Comparison of ENCODE assay signal across 10 mouse cellular contexts in genomic region chr7:18858310-18858916, GRCm38 (mm10). TPM values are rescaled to one million over a fixed set of nuclear protein-coding genes. Genes with fewer than 3 reads are reported as not detected.
A peak's percentile ranks its signal among the peaks of the same experiment; 100 is the strongest.
DNase-seq lines count a peak whose midpoint lies in the region; ATAC-seq and TF ChIP-seq lines count a peak whose summit lies in the region.
"Had no signal": no experiment of that assay in that cellular context is flagged by ENCODE, and none has a peak within 500 bp of the region (broad histone marks: within the 10 kb centered on the region; RNA-seq: fewer than 3 reads in every experiment).

No protein-coding gene starts in this region.

- H3K36me3 ChIP-seq in spleen, adult 2 months (ENCODE audit: control insufficient read depth, insufficient read depth, low read length), result no peaks in the 10 kb centered on the region
- H3K36me3 ChIP-seq in heart, embryonic 11.5 days (ENCODE audit: control insufficient read depth, insufficient read depth, low read length), result no peaks in the 10 kb centered on the region
- H3K36me3 ChIP-seq in kidney, postnatal 0 days (ENCODE audit: insufficient read depth, low read length), result no peaks in the 10 kb centered on the region
- no peaks in the 10 kb centered on the region for H3K36me3 ChIP-seq in forebrain, postnatal 0 days (ENCODE audit: insufficient read depth)

- H3K4me1 ChIP-seq in spleen, adult 2 months (ENCODE audit: control insufficient read depth, insufficient read depth, insufficient read length), result no peaks in the 10 kb centered on the region
- H3K4me1 ChIP-seq in heart, embryonic 11.5 days (ENCODE audit: control insufficient read depth, insufficient read depth, low read length), result peaks cover 4% of the 10 kb centered on the region; the same call in 1 of the 2 replicates
- 0 out of 2 replicates have a peak, but pooled peaks cover 6% of the 10 kb centered on the region for H3K4me1 ChIP-seq in kidney, postnatal 0 days (replicated peaks; ENCODE audit: insufficient read depth, low read length)
- H3K4me1 ChIP-seq in forebrain, postnatal 0 days (ENCODE audit: insufficient read depth), result no peaks in the 10 kb centered on the region

- H3K4me2 ChIP-seq in heart, embryonic 11.5 days, result no peak overlapping the region
- no peak overlapping the region for H3K4me2 ChIP-seq in kidney, postnatal 0 days (ENCODE audit: low read length)
- no peak overlapping the region for H3K4me2 ChIP-seq in forebrain, postnatal 0 days (ENCODE audit: low read depth)

- ATAC-seq in heart, embryonic 11.5 days (replicated peaks; ENCODE audit: insufficient number of reproducible peaks, low FRiP score, low TSS enrichment), result peak; percentile 77
- ATAC-seq in kidney, postnatal 0 days (replicated peaks; ENCODE audit: low FRiP score, low read depth), result no peak
- ATAC-seq in forebrain, postnatal 0 days, result no peak

- 70% methylated on average over 5 of the region's 5 CpGs for WGBS in spleen, adult 2 months
- 58% methylated on average over 5 of the region's 5 CpGs for WGBS in heart, embryonic 11.5 days (ENCODE audit: insufficient replicate concordance)
- WGBS in kidney, postnatal 0 days, result 75% methylated on average over 5 of the region's 5 CpGs
- WGBS in forebrain, postnatal 0 days, result 77% methylated on average over 5 of the region's 5 CpGs

- H3K4me3 ChIP-seq in spleen, adult 2 months (ENCODE audit: extremely low read depth, insufficient read depth, insufficient read length), result no peak overlapping the region
- H3K4me3 ChIP-seq in heart, embryonic 11.5 days (ENCODE audit: low read depth, low read length), result no peak overlapping the region
- H3K4me3 ChIP-seq in kidney, postnatal 0 days (replicated peaks; ENCODE audit: low read depth, low read length), result no peak overlapping the region
- no peak overlapping the region for H3K4me3 ChIP-seq in forebrain, postnatal 0 days (ENCODE audit: low read depth, low read length)

- 0 out of 2 replicates have a peak overlapping the region, but pooled peaks have one; percentile 5 for H3K27ac ChIP-seq in spleen, adult 2 months (ENCODE audit: insufficient read depth, low read length)
- peak overlapping the region; percentile 63 for H3K27ac ChIP-seq in heart, embryonic 11.5 days (ENCODE audit: low read depth, low read length)
- H3K27ac ChIP-seq in kidney, postnatal 0 days, result 0 out of 2 replicates have a peak overlapping the region, but pooled peaks have one; percentile 19
- H3K27ac ChIP-seq in forebrain, postnatal 0 days (ENCODE audit: low read depth, low read length), result no peak overlapping the region

- TF ChIP-seq CTCF in spleen, adult 2 months (IDR thresholded peaks at IDR 0.05; ENCODE audit: extremely low read depth, insufficient read depth, insufficient read length, insufficient replicate concordance), result no peak
- TF ChIP-seq CTCF in kidney, postnatal 0 days (IDR thresholded peaks at IDR 0.05; ENCODE audit: low read depth), result no peak
- TF ChIP-seq CTCF in forebrain, postnatal 0 days (IDR thresholded peaks at IDR 0.05; ENCODE audit: low read depth), result no peak

- H3K9me3 ChIP-seq in heart, embryonic 11.5 days (replicated peaks; ENCODE audit: control insufficient read depth, low read length), result no peaks in the 10 kb centered on the region
- no peaks in the 10 kb centered on the region for H3K9me3 ChIP-seq in kidney, postnatal 0 days (replicated peaks; ENCODE audit: low read length)
- no peaks in the 10 kb centered on the region for H3K9me3 ChIP-seq in forebrain, postnatal 0 days (ENCODE audit: low read length)

- no peak overlapping the region for H3K9ac ChIP-seq in heart, embryonic 11.5 days (ENCODE audit: low read depth, low read length)
- no peak overlapping the region for H3K9ac ChIP-seq in kidney, postnatal 0 days (ENCODE audit: low read depth, low read length)
- H3K9ac ChIP-seq in forebrain, postnatal 0 days, result no peak overlapping the region

- no peak for TF ChIP-seq POLR2A in spleen, adult 2 months (IDR thresholded peaks at IDR 0.05; ENCODE audit: low read depth, low read length)

- no peaks in the 10 kb centered on the region for H3K27me3 ChIP-seq in spleen, adult 2 months (ENCODE audit: control insufficient read depth, insufficient read depth, low read length)
- H3K27me3 ChIP-seq in heart, embryonic 11.5 days (ENCODE audit: control insufficient read depth, insufficient read depth, low read length), result no peaks in the 10 kb centered on the region
- no peaks in the 10 kb centered on the region for H3K27me3 ChIP-seq in kidney, postnatal 0 days (ENCODE audit: insufficient read depth, low read length)
- H3K27me3 ChIP-seq in forebrain, postnatal 0 days (ENCODE audit: insufficient read depth, low read length), result no peaks in the 10 kb centered on the region

- DNase-seq in spleen, adult 2 months (ENCODE audit: low read depth in 1 of 2, low spot score in 2 of 2), result no peak
- DNase-seq in spleen, postnatal 10 days (ENCODE audit: low spot score in 2 of 2), result no peak
- DNase-seq in kidney, postnatal 0 days (ENCODE audit: low spot score), result peak; percentile 64
- DNase-seq in yolk sac, embryonic 10.5 days (ENCODE audit: low spot score), result peak; percentile 29
- no peak for DNase-seq in thymus, postnatal 4 days
- DNase-seq in forebrain, postnatal 0 days, result no peak
- no peak for DNase-seq in layer of hippocampus, postnatal 36 days

RNA-seq across cellular contexts. Expression of gene Pglyrp1, which starts 12.7 kb away (rescaled TPM):
- polyA plus RNA-seq in spleen, adult 2 months (2012; rRNA removed), result 93.4 and 164 TPM in 2 replicates
- polyA plus RNA-seq in heart, embryonic 11.5 days (2014; fragmentation: Nextera tagmentation; extraction: Ambion mirVana), result 0.45 and 1.6 TPM in 2 replicates
- polyA plus RNA-seq in kidney, postnatal 0 days (2015; fragmentation: Nextera tagmentation; extraction: Ambion mirVana), result 2.6 and 3.2 TPM in 2 replicates
- 13.8 and 14.9 TPM in 2 replicates for total RNA-seq in forebrain, postnatal 0 days (2014; rRNA removed)
- polyA plus RNA-seq in forebrain, postnatal 0 days (2015; fragmentation: Nextera tagmentation; extraction: Ambion mirVana), result 26.9 and 27.0 TPM in 2 replicates
- total RNA-seq in layer of hippocampus, postnatal 36 days (2021), result 10 to 100 TPM; 13.6 to 21.1 TPM

RNA-seq across cellular contexts. Expression of gene Mill2, which starts 18.6 kb away (rescaled TPM):
- 2.4 and 2.9 TPM in 2 replicates for polyA plus RNA-seq in spleen, adult 2 months (2012; rRNA removed)
- polyA plus RNA-seq in heart, embryonic 11.5 days (2014; fragmentation: Nextera tagmentation; extraction: Ambion mirVana), result not detected in 2 replicates
- polyA plus RNA-seq in kidney, postnatal 0 days (2015; fragmentation: Nextera tagmentation; extraction: Ambion mirVana), result 2.0 and 2.5 TPM in 2 replicates
- total RNA-seq in forebrain, postnatal 0 days (2014; rRNA removed), result 0.95 and 2.1 TPM in 2 replicates
- 0.53 and 0.54 TPM in 2 replicates for polyA plus RNA-seq in forebrain, postnatal 0 days (2015; fragmentation: Nextera tagmentation; extraction: Ambion mirVana)
- total RNA-seq in layer of hippocampus, postnatal 36 days (2021), result 1 to 10 TPM; 2.1 TPM
- total RNA-seq: monocyte, adult 5-6 weeks had no signal

RNA-seq across cellular contexts. Expression of gene Psg17, which starts 37.0 kb away (rescaled TPM):
- polyA plus RNA-seq in spleen, adult 2 months (2012; rRNA removed), result 0.05 TPM in 1 of 2 replicates, not detected in the other
- polyA plus RNA-seq in heart, embryonic 11.5 days (2014; fragmentation: Nextera tagmentation; extraction: Ambion mirVana), result 0.14 TPM in 1 of 2 replicates, not detected in the other
- polyA plus RNA-seq in kidney, postnatal 0 days (2015; fragmentation: Nextera tagmentation; extraction: Ambion mirVana), result 0.13 TPM in 1 of 2 replicates, not detected in the other
- total RNA-seq in forebrain, postnatal 0 days (2014; rRNA removed), result not detected in 2 replicates
- polyA plus RNA-seq in forebrain, postnatal 0 days (2015; fragmentation: Nextera tagmentation; extraction: Ambion mirVana), result not detected in 2 replicates
- total RNA-seq in layer of hippocampus, postnatal 36 days (2021), result not detected
- total RNA-seq: layer of hippocampus, postnatal 14 days; monocyte, adult 5-6 weeks had no signal

RNA-seq across cellular contexts. Expression of gene Ccdc61, which starts 51.8 kb away (rescaled TPM):
- 13.0 and 25.5 TPM in 2 replicates for polyA plus RNA-seq in spleen, adult 2 months (2012; rRNA removed)
- polyA plus RNA-seq in heart, embryonic 11.5 days (2014; fragmentation: Nextera tagmentation; extraction: Ambion mirVana), result 12.1 and 19.8 TPM in 2 replicates
- 22.4 and 26.3 TPM in 2 replicates for polyA plus RNA-seq in kidney, postnatal 0 days (2015; fragmentation: Nextera tagmentation; extraction: Ambion mirVana)
- 12.8 and 17.2 TPM in 2 replicates for total RNA-seq in forebrain, postnatal 0 days (2014; rRNA removed)
- polyA plus RNA-seq in forebrain, postnatal 0 days (2015; fragmentation: Nextera tagmentation; extraction: Ambion mirVana), result 21.6 and 23.2 TPM in 2 replicates
- total RNA-seq in layer of hippocampus, postnatal 36 days (2021), result 10 to 100 TPM; 11.3 to 12.5 TPM

Comparison
In these comparisons a context has a peak if more than half of its experiments do, and no peak if none do; other contexts are left out.
1. DNase-seq: peak in kidney, postnatal 0 days (single experiment) and yolk sac, embryonic 10.5 days (single experiment); none in spleen, adult 2 months (0 of 2), spleen, postnatal 10 days (0 of 2), thymus, postnatal 4 days (single experiment), forebrain, postnatal 0 days (single experiment) and layer of hippocampus, postnatal 36 days (0 of 2).